Comparison of ENCODE assay signal across 10 mouse cellular contexts in the genomic region with DNA sequence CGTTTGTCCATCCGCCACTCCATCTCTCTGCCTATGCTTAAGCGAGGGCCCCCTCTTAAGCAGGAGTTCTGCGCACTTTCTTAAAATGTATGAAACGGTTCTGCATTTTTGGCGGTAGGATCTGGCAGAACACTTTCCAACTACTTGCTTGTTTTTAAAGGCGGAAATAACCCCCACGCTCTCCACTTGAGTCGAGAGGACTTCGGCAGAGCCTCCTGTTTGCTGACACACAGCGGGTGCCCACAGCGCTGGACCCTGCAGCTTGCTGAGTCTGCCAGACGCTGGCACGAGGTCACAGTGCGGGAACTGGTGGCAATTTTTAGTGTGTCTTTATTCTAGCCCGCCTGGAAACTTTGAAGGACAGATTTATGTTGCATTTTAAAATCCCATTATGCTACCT.
DNase-seq lines count a peak whose midpoint lies in the region; ATAC-seq lines count a peak whose summit lies in the region.
"Had no signal": no experiment of that assay in that cellular context is flagged by ENCODE, and none has a peak within 500 bp of the region (broad histone marks: within the 10 kb centered on the region; RNA-seq: fewer than 3 reads in every experiment).

No protein-coding gene starts in this region.

- 33% methylated on average over 16 of the region's 16 CpGs for WGBS in heart, embryonic 16.5 days
- 37% methylated on average over 16 of the region's 16 CpGs for WGBS in hindbrain, embryonic 10.5 days
- 17% methylated on average over 16 of the region's 16 CpGs for WGBS in midbrain, embryonic 13.5 days

- peaks cover 3% of the 10 kb centered on the region; the same call in 1 of the 2 replicates for H3K27me3 ChIP-seq in heart, embryonic 16.5 days (ENCODE audit: control insufficient read depth, insufficient read depth, low read length)
- H3K27me3 ChIP-seq in hindbrain, embryonic 10.5 days (ENCODE audit: insufficient read depth, poor library complexity, severe bottlenecking) = peaks cover 91% of the 10 kb centered on the region
- H3K27me3 ChIP-seq in midbrain, embryonic 13.5 days = peaks cover 52% of the 10 kb centered on the region
- H3K27me3 ChIP-seq: liver, embryonic 13.5 days had no signal

- H3K9me3 ChIP-seq in heart, embryonic 16.5 days (replicated peaks; ENCODE audit: control insufficient read depth, low read length) = no peaks in the 10 kb centered on the region
- no peaks in the 10 kb centered on the region for H3K9me3 ChIP-seq in hindbrain, embryonic 10.5 days
- H3K9me3 ChIP-seq in midbrain, embryonic 13.5 days = no peaks in the 10 kb centered on the region
- H3K9me3 ChIP-seq: liver, embryonic 13.5 days had no signal

- no peak for DNase-seq in heart, postnatal 36 days
- DNase-seq in embryo, embryonic 11 days = peak; percentile 55
- DNase-seq in hindbrain, embryonic 10.5 days (ENCODE audit: low spot score) = peak; percentile 17
- no peak for DNase-seq in thymus, postnatal 10 days (ENCODE audit: low spot score in 2 of 2)
- DNase-seq in frontal cortex, postnatal 14 days (ENCODE audit: low spot score in 2 of 2) = no peak
- no peak for DNase-seq in cerebellum, adult 11-12 months
- DNase-seq: liver, embryonic 13.5 days had no signal

- no peaks in the 10 kb centered on the region for H3K4me1 ChIP-seq in heart, embryonic 16.5 days (ENCODE audit: control insufficient read depth, insufficient read depth, low read length)
- H3K4me1 ChIP-seq in hindbrain, embryonic 10.5 days (replicated peaks) = peaks cover 8% of the 10 kb centered on the region; the same call in 1 of the 2 replicates
- H3K4me1 ChIP-seq in midbrain, embryonic 13.5 days (replicated peaks) = peaks cover 9% of the 10 kb centered on the region
- H3K4me1 ChIP-seq: liver, embryonic 13.5 days had no signal

- no peak overlapping the region for H3K9ac ChIP-seq in heart, embryonic 16.5 days (ENCODE audit: low read length)
- H3K9ac ChIP-seq in midbrain, embryonic 13.5 days (replicated peaks) = no peak overlapping the region
- H3K9ac ChIP-seq: liver, embryonic 13.5 days had no signal

- H3K36me3 ChIP-seq in heart, embryonic 16.5 days (ENCODE audit: control insufficient read depth, insufficient read depth) = no peaks in the 10 kb centered on the region
- H3K36me3 ChIP-seq in hindbrain, embryonic 10.5 days = no peaks in the 10 kb centered on the region
- no peaks in the 10 kb centered on the region for H3K36me3 ChIP-seq in midbrain, embryonic 13.5 days
- H3K36me3 ChIP-seq: liver, embryonic 13.5 days had no signal

- H3K27ac ChIP-seq in heart, embryonic 16.5 days (ENCODE audit: low read length) = no peak overlapping the region
- no peak overlapping the region for H3K27ac ChIP-seq in hindbrain, embryonic 10.5 days
- no peak overlapping the region for H3K27ac ChIP-seq in midbrain, embryonic 13.5 days
- H3K27ac ChIP-seq: liver, embryonic 13.5 days had no signal

- intact Hi-C loops in heart, postnatal 36 days (cut with DNase I) = no loop called here

- no peak; the same call in 1 of the 2 replicates for ATAC-seq in heart, embryonic 16.5 days (replicated peaks; ENCODE audit: extremely low read depth, insufficient read depth, low FRiP score)
- ATAC-seq in midbrain, embryonic 13.5 days = no peak
- ATAC-seq: CD4-positive, CD25-positive, alpha-beta regulatory T cell, adult 4 months had no signal

- H3K4me3 ChIP-seq in heart, embryonic 16.5 days (ENCODE audit: low read length) = no peak overlapping the region
- 0 out of 2 replicates have a peak overlapping the region, but pooled peaks have one; percentile 11 for H3K4me3 ChIP-seq in hindbrain, embryonic 10.5 days
- peak overlapping the region; percentile 14; the same call in 1 of the 2 replicates for H3K4me3 ChIP-seq in midbrain, embryonic 13.5 days (replicated peaks)
- H3K4me3 ChIP-seq: liver, embryonic 13.5 days had no signal

- H3K4me2 ChIP-seq in heart, embryonic 16.5 days (ENCODE audit: low read depth, low read length) = peak overlapping the region; percentile 16
- peak overlapping the region; percentile 45 for H3K4me2 ChIP-seq in midbrain, embryonic 13.5 days (replicated peaks)
- H3K4me2 ChIP-seq: liver, embryonic 13.5 days had no signal

Comparison
In these comparisons a context has a peak if more than half of its experiments do, and no peak if none do; other contexts are left out.
1. DNase-seq: peak in embryo, embryonic 11 days (single experiment) and hindbrain, embryonic 10.5 days (single experiment); none in heart, postnatal 36 days (0 of 2), thymus, postnatal 10 days (0 of 2), frontal cortex, postnatal 14 days (0 of 2) and cerebellum, adult 11-12 months (single experiment).